Mouse (Mus musculus): ENCODE data around the gene Sapcd1.

- no peak for TF ChIP-seq CTCF (IDR thresholded peaks at IDR 0.05; ENCODE audit: low read depth)
- no peak for TF ChIP-seq EP300 (IDR thresholded peaks at IDR 0.05; ENCODE audit: low read depth)
These were observed 37.4 kb upstream of the Sapcd1 start, which contains the start of gene Ly6g6c for GRCm38 (mm10) chr17:35064951-35065947.
